Mouse (Mus musculus) testis, postnatal 14 days (tissue): ENCODE data around the gene 1190005I06Rik.

Source experiments
- DNase-seq: peaks from one replicate; pipeline ENCODE4 v3.0.0; 2021; ENCODE audit warnings: low spot score

1190005I06Rik gene

DNA sequence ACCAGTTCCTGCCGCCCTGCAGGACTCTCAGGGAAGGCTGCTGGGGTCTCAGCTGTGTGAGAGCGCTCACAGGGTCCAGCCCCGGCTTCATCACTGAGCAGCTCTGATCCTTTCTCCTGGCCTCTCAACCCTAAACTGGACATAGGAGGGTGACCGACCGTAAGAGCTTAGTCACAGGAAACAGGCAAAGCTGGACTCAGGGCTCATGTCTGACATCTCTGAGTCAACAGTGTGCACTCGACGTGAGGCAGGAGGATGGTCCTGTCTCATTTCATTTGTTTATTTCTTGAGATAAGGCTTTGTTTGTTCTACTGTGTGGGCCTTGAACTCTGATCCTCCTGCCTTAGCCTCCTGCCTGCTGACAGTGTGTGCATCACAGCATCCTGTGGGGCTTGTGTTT, 27.0 kb downstream of the 1190005I06Rik start:
- DNase-seq = no peak

DNA sequence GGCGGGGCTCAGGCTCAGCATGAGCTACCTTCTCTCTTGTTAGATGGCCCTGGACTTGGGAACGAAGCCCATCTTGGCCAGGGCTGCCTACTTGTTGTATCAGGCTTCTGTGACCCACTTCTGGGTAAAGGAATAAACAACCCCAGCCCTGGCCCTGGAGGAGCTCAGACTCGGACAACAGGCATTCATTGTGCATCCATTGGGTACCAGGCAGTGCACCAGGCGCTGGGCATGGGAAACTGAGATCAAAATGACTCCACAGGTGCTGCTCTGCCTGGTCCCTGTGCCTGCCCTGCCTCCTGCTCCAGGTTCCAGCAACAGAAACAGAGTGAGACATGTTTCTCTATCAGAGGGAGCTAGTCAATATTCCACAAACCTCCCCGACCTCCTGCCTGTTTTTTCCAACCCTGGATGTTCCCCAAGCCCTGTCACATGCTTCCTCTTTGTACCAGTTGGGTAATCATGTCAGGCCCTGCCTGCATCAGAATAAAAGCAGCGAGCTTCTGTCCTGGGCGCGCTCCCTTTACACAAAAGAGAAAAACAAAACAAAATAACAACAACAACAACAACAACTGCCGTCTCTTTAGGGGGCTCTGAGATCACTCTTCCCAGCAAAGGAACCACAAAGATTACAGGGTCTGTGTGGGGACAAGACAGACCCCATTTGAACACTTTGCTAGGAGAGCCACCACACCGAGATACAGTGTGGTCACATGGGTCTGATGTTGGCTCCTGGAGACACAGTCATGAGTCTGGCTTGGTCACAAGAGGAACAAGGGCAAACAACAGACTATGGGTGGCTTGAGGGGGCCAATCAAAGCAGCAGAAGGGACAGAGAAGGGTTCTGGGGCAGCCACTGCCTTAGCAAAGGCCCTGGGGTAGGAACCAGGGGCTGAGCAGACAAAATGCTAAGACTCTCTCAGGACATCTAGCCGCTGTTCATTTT, 27.9 kb downstream of the 1190005I06Rik start:
- no peak for DNase-seq

DNA sequence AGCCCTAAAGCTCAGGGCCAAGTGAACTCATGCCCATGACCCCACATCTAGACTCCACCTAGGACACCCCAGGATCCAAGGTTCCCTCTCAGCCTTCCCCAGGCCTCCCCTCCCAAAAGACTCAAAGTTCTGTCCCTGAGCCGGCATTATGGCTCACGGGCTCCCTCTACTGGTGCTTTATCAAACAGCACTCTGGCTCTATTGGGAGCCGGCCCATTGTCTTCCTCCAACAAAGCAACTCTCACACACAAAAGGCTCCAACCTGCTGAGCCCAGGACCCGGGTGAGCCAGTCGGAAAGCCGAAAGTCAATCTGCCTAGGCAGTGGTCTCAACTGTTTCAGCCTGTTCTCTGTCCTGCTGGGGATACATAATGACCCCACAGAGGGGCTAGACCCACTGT, 29.3 kb downstream of the 1190005I06Rik start:
- DNase-seq = no peak

DNA sequence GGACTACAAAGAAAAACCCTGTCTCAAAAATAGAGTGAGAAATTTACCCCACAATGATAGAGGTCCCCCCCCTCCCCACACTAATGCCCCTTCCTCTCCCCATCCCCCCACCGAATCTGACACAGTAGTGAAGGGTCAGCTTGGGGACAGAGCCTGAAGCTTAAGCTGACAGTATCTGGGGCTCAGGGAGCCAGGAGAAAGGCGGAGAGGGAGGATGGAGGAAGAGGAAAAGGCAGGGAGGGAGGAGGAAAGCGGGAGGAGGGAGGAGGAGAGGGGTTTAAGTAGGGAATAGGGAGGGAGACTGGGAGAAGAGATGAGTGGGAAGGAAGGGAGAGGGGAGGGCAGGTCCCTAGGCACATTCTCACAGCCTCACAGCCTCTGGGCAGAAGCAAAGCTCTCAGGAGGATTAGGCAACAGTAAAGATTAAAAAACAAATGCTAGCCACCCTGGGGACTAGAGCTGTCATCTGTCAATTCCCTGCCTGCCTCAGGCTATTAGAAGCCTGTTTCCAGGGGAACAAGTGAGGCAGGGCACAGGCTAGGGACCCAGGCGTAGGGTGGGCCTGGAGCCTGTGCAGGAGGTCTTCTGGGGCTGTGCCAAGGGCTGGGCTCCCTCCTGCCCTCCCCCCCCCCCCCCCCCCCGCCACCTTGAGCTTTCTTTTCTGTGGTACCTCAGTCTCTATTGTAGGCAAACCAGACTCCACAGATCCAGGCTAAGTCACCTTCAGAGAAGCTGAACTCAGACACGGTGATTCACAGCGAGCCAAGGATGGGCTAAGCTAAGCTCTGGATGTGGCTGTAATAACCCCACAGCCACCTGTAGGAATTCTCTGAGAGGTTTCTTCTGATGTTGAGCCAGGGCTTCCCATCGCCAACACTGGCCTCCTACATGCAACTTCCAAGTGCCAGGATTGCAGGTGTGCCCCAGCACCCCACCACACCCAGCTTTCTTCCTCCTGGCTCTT, 30.5 kb downstream of the 1190005I06Rik start:
- DNase-seq = no peak

DNA sequence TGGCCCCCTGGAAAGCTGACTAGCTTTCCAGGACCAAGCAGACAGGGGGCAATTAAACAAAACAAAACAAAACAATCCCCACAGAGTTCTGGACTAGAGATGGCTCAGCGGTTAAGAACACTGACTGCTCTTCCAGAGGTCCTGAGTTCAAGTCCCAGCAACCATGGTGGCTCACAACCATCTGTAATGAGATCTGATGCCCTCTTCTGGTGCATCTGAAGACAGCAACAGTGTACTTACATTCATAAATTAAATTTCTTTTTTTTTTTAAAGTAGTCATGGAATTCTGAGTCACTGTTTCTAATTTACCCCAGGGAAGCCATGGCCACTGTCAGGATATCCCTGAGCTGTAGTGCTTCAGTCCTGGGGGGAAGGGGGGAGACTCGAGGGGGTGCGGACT, 32.9 kb downstream of the 1190005I06Rik start:
- no peak for DNase-seq

DNA sequence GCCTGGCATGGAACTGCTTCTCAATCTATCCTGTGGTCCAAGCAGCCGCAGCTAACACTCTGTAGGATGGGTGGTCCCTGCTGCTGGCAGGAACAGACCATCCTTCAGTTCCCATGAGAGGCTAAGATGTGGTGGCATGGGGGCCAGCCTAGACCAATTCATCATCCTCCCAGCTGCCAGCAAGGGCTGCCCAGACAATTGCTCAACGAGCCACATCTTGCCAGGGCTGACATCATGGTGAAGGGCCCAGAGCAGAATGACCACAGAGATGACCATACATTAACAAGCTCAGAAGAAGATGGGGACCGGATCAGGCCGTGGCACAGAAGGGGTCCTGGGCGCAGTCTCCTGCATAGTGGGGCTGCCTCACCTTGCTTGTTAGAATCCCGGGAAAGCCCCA, 36.6 kb downstream of the 1190005I06Rik start:
- DNase-seq = no peak

DNA sequence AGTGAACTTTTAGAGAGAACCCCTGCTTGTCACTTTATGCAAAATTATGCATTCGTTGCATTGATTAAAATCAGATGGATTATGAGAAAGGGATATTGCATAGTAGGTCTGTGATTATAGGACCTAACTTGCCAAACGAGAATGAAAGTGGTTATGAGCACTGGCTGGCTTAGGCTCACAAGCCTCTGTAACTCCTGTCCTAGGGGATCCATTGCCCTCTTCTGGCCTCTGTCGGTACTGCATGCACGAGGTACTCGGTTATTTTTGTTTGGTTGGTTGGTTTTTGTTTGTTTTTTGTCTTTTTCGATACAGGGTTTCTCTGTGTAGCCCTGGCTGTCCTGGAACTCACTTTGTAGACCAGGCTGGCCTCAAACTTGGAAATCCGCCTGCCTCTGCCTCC, 39.5 kb downstream of the 1190005I06Rik start:
- peak; percentile 64 for DNase-seq

DNA sequence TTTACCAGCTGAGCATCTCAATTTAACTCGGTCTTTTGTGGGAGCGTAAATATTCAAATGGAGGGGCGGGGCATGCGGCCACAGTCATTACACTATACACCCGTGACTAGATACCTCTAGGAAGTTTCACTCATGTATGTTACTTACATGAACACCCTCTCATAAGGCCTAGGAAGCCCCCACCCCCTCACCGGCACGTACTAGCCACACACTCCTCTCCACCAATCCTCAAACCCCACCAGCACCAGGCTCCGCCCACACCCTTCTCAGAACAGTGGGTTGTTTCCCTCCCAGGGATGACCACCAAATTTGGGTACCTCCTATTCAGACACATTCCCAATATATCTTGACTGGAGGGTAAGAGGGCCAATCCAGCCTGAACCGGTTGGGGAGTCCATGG, 40.0 kb downstream of the 1190005I06Rik start:
- DNase-seq = no peak

DNA sequence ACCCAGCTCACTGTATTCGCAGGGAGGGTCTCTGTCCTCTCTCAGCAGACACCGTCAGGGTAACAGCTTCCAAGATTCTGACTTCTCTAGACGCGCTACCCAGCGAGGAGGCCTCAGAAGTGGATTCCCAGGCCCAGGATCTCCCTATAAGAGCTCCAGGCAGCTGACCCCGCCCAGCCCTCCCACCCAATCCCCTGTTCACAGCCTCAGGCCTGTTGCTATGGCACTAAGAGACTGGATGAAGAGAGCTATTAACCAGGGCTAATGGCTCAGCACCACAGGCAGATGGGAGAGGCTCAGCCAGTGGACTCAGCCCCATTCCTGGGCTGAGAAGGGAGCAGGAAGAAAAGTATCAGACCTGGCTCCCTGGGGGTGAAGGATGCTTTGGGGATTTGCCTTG, 44.8 kb downstream of the 1190005I06Rik start:
- DNase-seq = no peak

DNA sequence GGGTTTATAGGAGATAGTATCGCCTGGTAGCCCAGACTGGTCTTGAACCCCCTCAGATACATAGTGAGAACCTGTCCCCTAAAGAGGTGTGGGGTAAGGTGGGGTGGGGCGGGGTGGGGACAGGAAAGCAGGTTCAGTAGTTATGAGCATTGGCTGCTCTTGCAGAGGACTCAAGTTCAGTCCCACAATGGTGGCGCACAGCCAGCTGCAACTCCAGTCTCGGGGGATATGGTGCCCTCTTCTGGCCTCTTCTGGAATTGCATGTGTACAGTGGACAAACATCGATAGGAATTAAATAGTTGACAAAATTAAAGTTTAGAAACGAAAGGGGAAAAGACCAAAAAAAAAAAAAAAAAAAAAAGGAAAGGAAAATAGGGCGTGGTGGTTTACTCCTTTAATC, 47.9 kb downstream of the 1190005I06Rik start:
- DNase-seq = peak; percentile 69

DNA sequence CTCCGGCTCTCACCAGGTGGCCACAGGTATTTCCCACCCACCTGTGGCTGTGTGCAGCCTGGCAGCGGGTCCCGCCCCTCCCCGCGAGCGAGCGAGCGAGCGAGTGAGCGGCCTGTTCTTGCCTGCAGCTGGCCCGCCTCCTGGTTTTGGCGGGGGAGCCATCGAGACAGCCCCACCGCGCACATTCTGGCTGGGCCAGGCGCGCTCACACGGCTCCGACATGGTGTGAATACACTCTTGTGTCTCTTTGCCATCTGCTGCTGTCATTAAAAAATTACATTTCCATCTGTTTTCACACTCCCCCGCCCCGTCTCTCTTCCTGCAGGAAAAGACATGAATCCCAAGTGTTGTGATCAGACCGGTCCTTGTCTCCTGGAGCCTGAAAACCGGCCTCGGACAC, 48.9 kb downstream of the 1190005I06Rik start:
- no peak for DNase-seq

DNA sequence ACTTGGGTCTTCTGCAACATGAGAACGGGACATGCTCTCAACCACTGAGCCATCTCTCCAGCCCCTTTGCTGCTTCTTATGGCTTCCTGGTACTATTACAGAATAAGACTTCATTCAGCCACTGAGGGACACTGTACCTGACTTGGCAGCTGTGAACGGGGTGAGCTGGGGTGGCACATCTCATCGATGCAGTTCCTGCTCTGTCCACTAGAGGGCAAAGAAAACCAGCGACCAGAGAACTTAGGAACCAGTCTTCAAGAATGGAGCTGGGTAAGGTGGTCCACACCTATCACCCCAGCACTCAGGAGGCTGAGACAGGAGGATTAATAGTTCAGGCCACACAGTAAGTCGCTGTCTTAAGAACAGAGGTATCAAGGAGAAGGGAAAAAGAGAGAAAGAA, 51.5 kb downstream of the 1190005I06Rik start:
- DNase-seq = no peak

DNA sequence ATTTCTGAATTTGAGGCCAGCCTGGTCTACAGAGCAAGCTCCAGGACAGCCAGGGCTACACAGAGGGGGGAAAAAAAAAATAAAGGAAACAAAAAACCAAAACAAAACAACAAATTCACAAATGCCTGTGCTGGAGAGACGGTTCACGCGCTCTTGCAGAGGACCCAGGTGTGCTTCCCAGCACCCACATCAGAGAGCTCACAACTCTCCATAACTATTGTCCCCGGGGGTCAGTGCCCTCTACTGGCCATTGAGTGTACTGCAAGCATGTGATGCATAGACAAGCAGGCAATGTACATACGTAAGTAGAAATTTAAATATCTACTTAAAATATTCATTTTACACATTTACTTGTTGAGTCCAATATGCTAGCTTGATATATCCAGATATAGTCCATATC, 52.9 kb downstream of the 1190005I06Rik start:
- peak; percentile 70 for DNase-seq

DNA sequence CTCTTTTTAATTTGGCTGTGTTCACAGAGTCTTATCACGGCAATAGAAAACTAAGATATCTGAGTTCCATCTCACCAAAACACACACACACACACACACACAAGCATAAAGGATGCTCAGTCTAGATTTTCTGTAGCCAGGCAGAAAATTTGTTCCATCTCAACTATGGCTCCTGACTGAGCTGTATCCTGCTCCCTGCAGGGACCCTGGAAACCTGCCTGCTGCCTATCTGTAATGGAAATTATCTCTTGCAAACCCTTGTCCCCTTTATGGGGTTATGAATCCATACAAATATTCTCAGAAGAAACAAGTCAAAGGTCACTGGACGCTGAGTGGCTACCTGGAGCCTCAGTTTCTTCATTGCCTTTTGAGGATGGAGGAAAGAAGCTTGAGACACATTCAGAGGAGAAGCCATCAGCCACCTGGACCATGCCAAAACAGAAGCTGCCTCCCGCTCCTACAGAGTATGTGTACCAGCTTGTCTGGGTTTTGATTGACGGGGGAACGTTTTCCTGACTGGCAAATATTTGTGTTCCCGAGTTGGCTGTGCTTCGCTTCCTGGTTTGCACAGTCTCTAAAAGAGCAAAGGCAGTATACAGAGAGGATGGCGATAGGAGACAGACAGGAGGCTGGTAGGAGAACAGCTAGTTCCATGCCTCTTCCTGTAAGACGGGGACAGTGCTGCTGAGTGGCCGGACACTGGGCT, 55.7 kb downstream of the 1190005I06Rik start:
- DNase-seq = no peak

DNA sequence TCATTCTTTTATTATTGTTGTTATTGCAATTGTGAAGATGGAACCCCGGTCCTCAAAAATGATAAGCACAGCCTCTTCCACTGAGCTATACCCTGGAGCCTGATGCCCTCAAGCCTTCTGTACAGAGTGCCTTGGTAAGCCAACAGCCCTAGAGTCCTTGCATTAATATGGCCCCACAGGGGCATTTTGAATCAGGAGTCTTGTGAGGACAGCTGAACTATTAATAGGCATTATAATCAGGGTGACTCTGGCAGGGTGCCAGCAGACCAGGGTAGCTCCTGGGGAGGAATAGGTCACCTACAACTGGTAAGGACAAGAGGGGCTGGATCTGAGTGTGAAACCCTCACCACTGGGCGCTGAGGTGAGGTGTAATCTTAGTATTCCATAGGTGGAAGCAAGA, 57.5 kb downstream of the 1190005I06Rik start:
- peak; percentile 53 for DNase-seq

DNA sequence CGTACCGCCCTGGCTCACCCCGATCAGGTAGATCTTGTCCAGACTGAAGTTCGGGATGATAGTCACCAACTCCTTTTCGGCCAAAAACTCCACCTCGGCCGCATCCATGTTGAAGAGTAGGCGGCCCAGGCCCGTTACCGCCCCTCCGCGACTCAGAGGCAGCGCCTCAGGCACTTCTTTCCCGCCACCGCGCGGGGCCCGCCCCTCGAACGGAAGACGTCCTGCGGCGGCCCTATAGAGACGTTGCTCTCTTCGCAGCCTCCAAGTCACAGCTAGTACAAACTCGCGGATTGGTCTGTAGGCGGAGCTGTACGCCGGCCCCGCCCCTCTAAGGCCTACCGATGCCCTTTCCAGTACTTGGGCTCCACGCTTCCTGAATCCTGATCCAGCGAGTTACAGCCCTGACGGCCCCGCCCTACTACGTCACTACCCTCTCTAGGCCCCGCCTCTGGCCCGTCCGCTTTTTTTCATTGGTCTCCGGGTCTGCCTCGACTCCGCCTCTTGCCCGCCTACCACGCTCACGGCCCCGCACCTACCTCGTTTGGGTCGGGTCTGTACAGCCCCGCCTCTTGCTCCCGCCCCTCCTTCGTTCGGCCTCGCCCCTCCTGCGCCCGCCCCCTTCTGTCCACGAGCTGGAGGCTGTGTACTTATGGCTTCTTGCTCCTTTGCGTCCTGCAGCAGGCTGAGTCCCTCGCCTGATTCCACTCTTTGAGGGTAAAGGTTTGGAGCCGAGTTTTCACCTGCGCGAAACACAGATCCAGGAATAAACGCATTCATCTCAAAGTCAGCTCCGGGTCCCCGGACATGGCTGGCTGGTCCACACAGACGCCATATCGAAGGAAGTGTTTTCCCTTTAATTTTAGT, 58.3 kb downstream of the 1190005I06Rik start, which contains the start of gene Gins2:
Gene Gins2, minus strand, starts transcription at position 397 of the 864 bp plus-strand sequence.
- DNase-seq = peak; percentile 100

DNA sequence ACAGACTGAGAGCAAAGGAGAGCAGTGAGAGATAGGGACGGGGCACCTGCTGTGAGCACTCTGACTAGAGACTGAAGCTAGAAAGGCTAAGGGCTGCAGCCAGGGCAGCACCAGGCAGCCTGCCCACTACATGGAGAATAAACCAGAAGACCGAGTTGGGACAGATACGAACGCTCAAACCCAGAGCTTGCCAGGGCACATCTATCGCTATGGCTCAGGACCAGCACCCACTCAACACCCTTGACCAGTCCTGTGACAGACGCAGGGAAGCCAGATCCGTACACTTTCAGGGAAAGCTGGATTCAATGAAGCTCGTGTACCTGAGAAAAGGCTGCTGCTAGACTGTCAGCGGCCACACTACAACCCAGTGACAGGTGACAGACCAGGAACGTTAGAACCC, 61.9 kb downstream of the 1190005I06Rik start:
- DNase-seq = no peak

DNA sequence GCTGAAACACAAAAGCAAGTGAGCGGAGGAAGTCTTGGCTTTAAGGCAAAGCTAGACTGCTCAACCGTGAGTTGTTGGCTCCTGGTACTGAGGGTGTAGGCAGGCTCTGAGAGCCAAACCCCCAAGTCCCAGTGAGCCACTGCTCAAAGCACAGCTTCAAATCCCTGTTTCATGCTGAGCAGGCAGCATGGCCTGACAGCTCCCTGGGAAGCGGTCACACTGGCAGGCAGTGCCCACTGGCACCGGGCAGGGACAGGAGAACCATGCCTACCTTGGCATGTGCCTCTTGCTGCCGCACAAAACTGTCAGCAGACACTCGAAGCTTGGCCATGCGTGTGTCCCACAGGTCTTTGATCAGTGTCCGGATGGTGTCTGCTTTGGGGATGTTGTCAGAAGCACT, 65.6 kb downstream of the 1190005I06Rik start:
- no peak for DNase-seq

DNA sequence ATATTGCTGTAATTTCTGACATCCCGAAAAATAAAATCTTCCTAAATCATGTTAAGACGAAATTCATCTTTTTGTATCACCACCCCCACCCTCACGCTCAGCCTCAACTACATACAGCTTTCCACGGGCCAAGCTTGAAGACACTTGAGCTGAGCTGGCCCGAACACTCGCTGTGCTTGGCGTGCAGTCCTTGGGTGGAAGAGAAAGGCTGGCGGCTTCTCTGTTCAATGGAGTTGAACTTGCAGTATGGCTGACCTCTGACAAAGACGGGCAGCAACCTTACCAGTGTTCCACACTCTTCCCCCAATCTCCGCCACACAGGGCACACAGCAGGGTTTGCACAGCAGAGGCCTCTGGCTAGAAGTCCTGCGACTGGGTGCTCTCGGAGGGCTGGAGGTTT, 66.1 kb downstream of the 1190005I06Rik start:
- DNase-seq = no peak

DNA sequence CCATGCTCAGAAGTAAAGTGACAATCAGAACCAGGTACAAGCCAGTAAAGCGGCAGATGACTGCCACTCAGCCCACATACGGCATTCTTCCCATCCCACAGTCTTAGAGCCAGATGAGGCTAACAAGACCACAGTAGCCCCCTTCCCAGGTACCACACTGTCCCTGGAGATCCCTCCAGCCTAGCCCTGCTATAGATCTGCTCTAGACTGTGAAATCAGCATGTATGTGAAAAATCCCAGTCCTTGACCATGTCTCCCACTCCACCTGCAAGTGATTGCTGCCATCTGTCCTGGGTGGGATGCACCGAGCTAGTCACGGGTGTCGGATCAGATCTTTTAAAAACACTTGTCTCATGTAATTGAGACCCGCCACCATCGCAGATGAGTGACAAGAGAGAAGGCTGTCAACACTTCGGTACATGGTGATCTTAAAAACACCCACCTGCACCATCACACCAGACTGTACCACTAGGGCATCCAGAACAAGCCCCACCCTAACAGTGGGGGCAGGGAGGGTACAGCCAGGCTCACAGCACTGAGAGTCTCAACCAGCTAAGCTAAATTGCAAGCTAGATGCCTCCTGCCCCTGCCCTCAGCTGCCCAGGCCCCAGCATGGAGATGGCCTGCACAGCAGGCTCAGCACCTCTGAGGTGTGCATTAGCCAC, 67.0 kb downstream of the 1190005I06Rik start:
- no peak for DNase-seq

DNA sequence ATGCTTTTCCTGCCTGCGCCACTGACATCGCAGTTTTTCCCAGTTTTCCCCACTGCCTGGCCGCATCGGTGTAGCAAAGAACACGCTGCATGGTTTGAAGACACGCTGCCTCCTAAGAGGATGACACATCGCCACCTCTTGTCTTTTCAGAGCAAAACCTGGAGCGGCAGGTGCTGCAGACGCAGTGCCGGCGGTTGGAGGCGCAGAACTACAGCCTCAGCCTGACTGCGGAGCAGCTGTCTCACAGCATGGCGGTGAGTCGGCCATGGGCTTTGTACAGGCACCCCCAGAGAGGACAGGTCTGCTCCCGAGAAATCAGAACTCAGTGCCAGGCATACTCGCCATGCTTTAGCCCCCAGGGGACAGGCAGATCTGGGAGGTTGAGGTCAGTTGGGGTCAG, 69.6 kb downstream of the 1190005I06Rik start:
- no peak for DNase-seq
